Mouse (Mus musculus) stomach, postnatal 0 days (tissue): ENCODE data around the gene Tcf7.

Experiments used
- CTCF ChIP-seq: IDR thresholded peaks from 2 replicates; pipeline ENCODE4 v1.5.1; 2016; ENCODE audit warnings: antibody characterized with exemption, low read depth, mild to moderate bottlenecking, moderate library complexity
- EP300 ChIP-seq: optimal IDR thresholded peaks from 2 replicates; pipeline ENCODE3; 2016; ENCODE audit warnings: antibody characterized with exemption

DNA sequence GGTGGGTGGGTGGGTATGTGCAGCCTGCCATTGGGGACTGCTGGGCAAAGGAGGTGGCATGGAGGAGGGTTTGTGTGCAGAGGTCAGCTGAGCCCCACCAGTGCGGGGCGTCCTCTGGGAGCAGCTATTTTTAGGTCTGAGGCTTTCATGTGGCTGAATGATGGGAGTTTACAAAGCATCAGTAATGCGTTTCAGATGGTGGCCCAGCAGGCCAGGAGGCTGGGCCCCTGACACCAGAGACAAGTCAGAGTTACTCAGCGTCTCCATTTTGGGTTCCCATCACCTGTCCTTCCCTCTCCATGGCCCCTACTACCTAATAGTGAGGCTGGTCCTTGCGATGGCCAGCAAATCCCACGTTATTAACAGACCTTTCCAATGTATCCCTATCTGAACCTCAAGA is 10.2 kb downstream of the Tcf7 start:
- TF ChIP-seq CTCF (no peak), EP300 (no peak)
